In genomic region chr8:71907798-71908257, GRCm38 (mm10) we compare ENCODE assay signal across 7 mouse cellular contexts. TPM values are rescaled to one million over a fixed set of nuclear protein-coding genes. Genes with fewer than 3 reads are reported as not detected.
DNase-seq lines count a peak whose midpoint lies in the region; ATAC-seq lines count a peak whose summit lies in the region.

No protein-coding gene starts in this region.

- H3K9ac ChIP-seq in embryonic facial prominence, embryonic 15.5 days, result no peak overlapping the region
- no peak overlapping the region for H3K9ac ChIP-seq in intestine, embryonic 15.5 days
- H3K9ac ChIP-seq in neural tube, embryonic 14.5 days (replicated peaks; ENCODE audit: low read depth, low read length), result no peak overlapping the region

- H3K4me2 ChIP-seq in embryonic facial prominence, embryonic 15.5 days (replicated peaks), result peak overlapping the region; percentile 55
- H3K4me2 ChIP-seq in intestine, embryonic 15.5 days (replicated peaks), result peak overlapping the region; percentile 51
- peak overlapping the region; percentile 61 for H3K4me2 ChIP-seq in neural tube, embryonic 14.5 days (ENCODE audit: low read depth, low read length)

- peak overlapping the region; percentile 94 for H3K4me3 ChIP-seq in megakaryocyte, embryonic 14.5 days (replicated peaks)
- peak overlapping the region; percentile 75 for H3K4me3 ChIP-seq in embryonic facial prominence, embryonic 15.5 days (replicated peaks)
- H3K4me3 ChIP-seq in intestine, embryonic 15.5 days (replicated peaks), result peak overlapping the region; percentile 60
- peak overlapping the region; percentile 79 for H3K4me3 ChIP-seq in neural tube, embryonic 14.5 days (ENCODE audit: low read depth, low read length)

- H3K27me3 ChIP-seq in megakaryocyte, embryonic 14.5 days (replicated peaks), result no peaks in the 10 kb centered on the region
- H3K27me3 ChIP-seq in embryonic facial prominence, embryonic 15.5 days, result no peaks in the 10 kb centered on the region
- no peaks in the 10 kb centered on the region for H3K27me3 ChIP-seq in intestine, embryonic 15.5 days (replicated peaks)
- no peaks in the 10 kb centered on the region for H3K27me3 ChIP-seq in neural tube, embryonic 14.5 days (ENCODE audit: control insufficient read depth, insufficient read depth, low read length)

- WGBS in embryonic facial prominence, embryonic 15.5 days, result 95% methylated on average over 5 of the region's 5 CpGs
- 96% methylated on average over 5 of the region's 5 CpGs for WGBS in intestine, embryonic 15.5 days
- 95% methylated on average over 5 of the region's 5 CpGs for WGBS in neural tube, embryonic 14.5 days

- DNase-seq in Muller cell, postnatal 12 days (ENCODE audit: inconsistent ontology term), result no peak

- H3K36me3 ChIP-seq in megakaryocyte, embryonic 14.5 days (replicated peaks; ENCODE audit: low read length), result no peaks in the 10 kb centered on the region
- H3K36me3 ChIP-seq in embryonic facial prominence, embryonic 15.5 days, result no peaks in the 10 kb centered on the region
- no peaks in the 10 kb centered on the region for H3K36me3 ChIP-seq in intestine, embryonic 15.5 days
- no peaks in the 10 kb centered on the region for H3K36me3 ChIP-seq in neural tube, embryonic 14.5 days (ENCODE audit: control insufficient read depth, insufficient read depth, low read length)

- no peak for ATAC-seq in megakaryocyte, adult 5-6 weeks (ENCODE audit: poor library complexity, severe bottlenecking)
- ATAC-seq in embryonic facial prominence, embryonic 15.5 days (ENCODE audit: insufficient number of reproducible peaks, low FRiP score, low TSS enrichment, low read depth), result no peak
- no peak for ATAC-seq in intestine, embryonic 15.5 days
- ATAC-seq in neural tube, embryonic 14.5 days (ENCODE audit: low read depth), result no peak
- ATAC-seq in erythroid progenitor cell, adult 5-6 weeks (replicated peaks; ENCODE audit: low FRiP score, poor library complexity, severe bottlenecking), result no peak

- peaks cover 11% of the 10 kb centered on the region for H3K4me1 ChIP-seq in megakaryocyte, embryonic 14.5 days
- no peaks in the 10 kb centered on the region for H3K4me1 ChIP-seq in embryonic facial prominence, embryonic 15.5 days
- H3K4me1 ChIP-seq in intestine, embryonic 15.5 days (replicated peaks), result no peaks in the 10 kb centered on the region
- 0 out of 2 replicates have a peak, but pooled peaks cover 3% of the 10 kb centered on the region for H3K4me1 ChIP-seq in neural tube, embryonic 14.5 days (ENCODE audit: control insufficient read depth, insufficient read depth, low read length)

- H3K27ac ChIP-seq in embryonic facial prominence, embryonic 15.5 days (replicated peaks), result peak overlapping the region; percentile 98
- 0 out of 2 replicates have a peak overlapping the region, but pooled peaks have one; percentile 94 for H3K27ac ChIP-seq in intestine, embryonic 15.5 days
- H3K27ac ChIP-seq in neural tube, embryonic 14.5 days (ENCODE audit: low read depth, low read length), result peak overlapping the region; percentile 99

- H3K9me3 ChIP-seq in megakaryocyte, embryonic 14.5 days, result peaks cover 12% of the 10 kb centered on the region
- H3K9me3 ChIP-seq in embryonic facial prominence, embryonic 15.5 days (replicated peaks), result no peaks in the 10 kb centered on the region
- H3K9me3 ChIP-seq in intestine, embryonic 15.5 days, result no peaks in the 10 kb centered on the region
- 0 out of 2 replicates have a peak, but pooled peaks cover 2% of the 10 kb centered on the region for H3K9me3 ChIP-seq in neural tube, embryonic 14.5 days (ENCODE audit: control insufficient read depth, low read length)

RNA-seq across cellular contexts. Expression of gene Zfp882, which starts 0.6 kb away (rescaled TPM):
- not detected in 2 replicates for polyA plus RNA-seq in megakaryocyte, embryonic 14.5 days (2012; ENCODE audit: insufficient read depth, low replicate concordance)
- total RNA-seq in megakaryocyte, adult 5-6 weeks (2015), result 2.9 and 4.6 TPM in 2 replicates
- 2.1 and 5.1 TPM in 2 replicates for total RNA-seq in megakaryocyte, adult 5-6 weeks (2017)
- 6.3 and 7.0 TPM in 2 replicates for polyA plus RNA-seq in embryonic facial prominence, embryonic 15.5 days (2015; fragmentation: Nextera tagmentation; extraction: Ambion mirVana)
- polyA plus RNA-seq in intestine, embryonic 15.5 days (2015; fragmentation: Nextera tagmentation; extraction: Ambion mirVana), result 3.8 and 4.4 TPM in 2 replicates
- 15.4 and 19.7 TPM in 2 replicates for polyA plus RNA-seq in neural tube, embryonic 14.5 days (2014; fragmentation: Nextera tagmentation; extraction: Ambion mirVana)
- 1.7 and 11.9 TPM in 2 replicates for total RNA-seq in erythroid progenitor cell, adult 5-6 weeks (2015; ENCODE audit: low replicate concordance)
- total RNA-seq in erythroid progenitor cell, adult 5-6 weeks (2017; ENCODE audit: low replicate concordance), result 4.7 and 5.0 TPM in 2 replicates

RNA-seq across cellular contexts. Expression of gene Zfp617, which starts 0.6 kb away (rescaled TPM):
- 0.69 TPM in 1 of 2 replicates, not detected in the other for polyA plus RNA-seq in megakaryocyte, embryonic 14.5 days (2012; ENCODE audit: insufficient read depth, low replicate concordance)
- 17.7 and 22.3 TPM in 2 replicates for total RNA-seq in megakaryocyte, adult 5-6 weeks (2015)
- total RNA-seq in megakaryocyte, adult 5-6 weeks (2017), result 14.8 and 16.0 TPM in 2 replicates
- 22.1 and 23.1 TPM in 2 replicates for polyA plus RNA-seq in embryonic facial prominence, embryonic 15.5 days (2015; fragmentation: Nextera tagmentation; extraction: Ambion mirVana)
- polyA plus RNA-seq in intestine, embryonic 15.5 days (2015; fragmentation: Nextera tagmentation; extraction: Ambion mirVana), result 18.4 and 20.0 TPM in 2 replicates
- polyA plus RNA-seq in neural tube, embryonic 14.5 days (2014; fragmentation: Nextera tagmentation; extraction: Ambion mirVana), result 40.8 and 44.9 TPM in 2 replicates
- 15.9 and 26.4 TPM in 2 replicates for total RNA-seq in erythroid progenitor cell, adult 5-6 weeks (2015; ENCODE audit: low replicate concordance)
- total RNA-seq in erythroid progenitor cell, adult 5-6 weeks (2017; ENCODE audit: low replicate concordance), result 4.6 and 21.3 TPM in 2 replicates

RNA-seq across cellular contexts. Expression of gene Zfp709, which starts 26.0 kb away (rescaled TPM):
- 0.37 and 0.64 TPM in 2 replicates for polyA plus RNA-seq in megakaryocyte, embryonic 14.5 days (2012; ENCODE audit: insufficient read depth, low replicate concordance)
- 9.7 and 12.4 TPM in 2 replicates for total RNA-seq in megakaryocyte, adult 5-6 weeks (2015)
- 11.7 and 17.1 TPM in 2 replicates for total RNA-seq in megakaryocyte, adult 5-6 weeks (2017)
- 5.4 and 8.6 TPM in 2 replicates for polyA plus RNA-seq in embryonic facial prominence, embryonic 15.5 days (2015; fragmentation: Nextera tagmentation; extraction: Ambion mirVana)
- 4.2 and 5.4 TPM in 2 replicates for polyA plus RNA-seq in intestine, embryonic 15.5 days (2015; fragmentation: Nextera tagmentation; extraction: Ambion mirVana)
- 10.4 and 11.1 TPM in 2 replicates for polyA plus RNA-seq in neural tube, embryonic 14.5 days (2014; fragmentation: Nextera tagmentation; extraction: Ambion mirVana)
- total RNA-seq in erythroid progenitor cell, adult 5-6 weeks (2015; ENCODE audit: low replicate concordance), result 2.5 TPM in 1 of 2 replicates, not detected in the other
- total RNA-seq in erythroid progenitor cell, adult 5-6 weeks (2017; ENCODE audit: low replicate concordance), result 2.6 and 4.2 TPM in 2 replicates

RNA-seq across cellular contexts. Expression of gene Zfp961, which starts 43.0 kb away (rescaled TPM):
- polyA plus RNA-seq in megakaryocyte, embryonic 14.5 days (2012; ENCODE audit: insufficient read depth, low replicate concordance), result 0.17 TPM in 1 of 2 replicates, not detected in the other
- total RNA-seq in megakaryocyte, adult 5-6 weeks (2015), result 31.4 and 34.4 TPM in 2 replicates
- total RNA-seq in megakaryocyte, adult 5-6 weeks (2017), result 23.1 and 25.4 TPM in 2 replicates
- 13.6 and 15.0 TPM in 2 replicates for polyA plus RNA-seq in embryonic facial prominence, embryonic 15.5 days (2015; fragmentation: Nextera tagmentation; extraction: Ambion mirVana)
- 20.7 and 23.3 TPM in 2 replicates for polyA plus RNA-seq in intestine, embryonic 15.5 days (2015; fragmentation: Nextera tagmentation; extraction: Ambion mirVana)
- polyA plus RNA-seq in neural tube, embryonic 14.5 days (2014; fragmentation: Nextera tagmentation; extraction: Ambion mirVana), result 17.7 and 20.1 TPM in 2 replicates
- total RNA-seq in erythroid progenitor cell, adult 5-6 weeks (2015; ENCODE audit: low replicate concordance), result 20.1 and 23.8 TPM in 2 replicates
- total RNA-seq in erythroid progenitor cell, adult 5-6 weeks (2017; ENCODE audit: low replicate concordance), result 3.8 and 7.7 TPM in 2 replicates

Comparison
In these comparisons a context has a peak if more than half of its experiments do, and no peak if none do; other contexts are left out.
1. RNA of gene Zfp617, which starts 0.6 kb away (polyA plus RNA-seq): 40.8 to 44.9 TPM in neural tube, embryonic 14.5 days, 22.1 to 23.1 TPM in embryonic facial prominence, embryonic 15.5 days and 18.4 to 20.0 TPM in intestine, embryonic 15.5 days; 0.69 TPM in megakaryocyte, embryonic 14.5 days; every median in the first group is over 10 times any median in the second.
2. Peak in every context shown above with its lines, with median percentiles within 50 percentile points of each other: H3K4me3 ChIP-seq, H3K27ac ChIP-seq and H3K4me2 ChIP-seq.